Mouse (Mus musculus): ENCODE data around the gene Frs3.

DNA sequence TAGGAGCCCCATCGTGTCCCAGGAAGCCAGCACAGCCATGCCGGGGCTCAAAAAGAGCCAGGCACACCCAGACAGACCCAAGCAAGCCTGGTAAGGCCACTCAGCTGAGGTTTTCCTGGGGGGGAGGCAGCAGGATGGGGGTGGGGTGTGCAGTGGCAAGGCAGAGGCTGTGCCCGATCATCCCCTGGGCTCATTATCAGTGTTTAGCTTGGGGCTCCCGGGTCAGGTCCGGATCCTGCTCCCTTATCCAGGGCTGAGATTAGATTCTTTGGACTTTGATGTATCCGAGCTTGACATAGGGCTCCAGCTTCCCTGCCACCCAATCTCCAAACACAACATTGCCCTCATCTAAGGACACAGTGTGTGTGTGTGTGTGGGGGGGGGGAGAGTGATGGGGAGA lies 23.1 kb downstream of the Frs3 start:
- no peak for TF ChIP-seq POLR2A (IDR thresholded peaks at IDR 0.05; ENCODE audit: extremely low read depth, insufficient read depth, low read length)
- TF ChIP-seq CTCF (IDR thresholded peaks at IDR 0.05; ENCODE audit: low read depth, low read length): no peak

Data from liver, adult 2 months (tissue).